Mouse (Mus musculus): ENCODE results near the gene Mbnl1. TPM values are rescaled to one million over a fixed set of nuclear protein-coding genes. Genes with fewer than 3 reads are reported as not detected.
"Not testable (repeated sequence)": the region's sequence is repeated elsewhere in the genome, so short reads cannot be mapped to it uniquely, and the experiment has no call there.

Gene Mbnl1
- total RNA-seq, 2 experiments from 2014 or later: 504 to 609 TPM

DNA sequence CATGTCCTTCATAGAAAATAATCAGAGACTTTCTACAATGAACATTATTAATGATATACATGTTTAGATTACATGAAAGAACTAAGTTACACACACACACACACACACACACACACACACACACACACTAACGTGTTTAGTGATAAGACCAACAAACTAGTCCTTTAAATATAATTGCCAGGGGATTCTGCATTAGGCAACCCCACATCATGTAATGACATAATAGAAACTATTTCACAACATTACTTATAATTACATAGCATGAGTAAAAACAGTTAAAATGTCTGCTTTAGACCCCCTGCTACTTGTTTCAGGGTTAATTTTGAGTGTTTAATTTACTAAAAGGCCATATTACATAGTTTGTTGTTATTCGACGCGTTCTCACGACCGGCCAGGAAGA, 16.9 kb downstream of the Mbnl1 start:
- no peak for DNase-seq

DNA sequence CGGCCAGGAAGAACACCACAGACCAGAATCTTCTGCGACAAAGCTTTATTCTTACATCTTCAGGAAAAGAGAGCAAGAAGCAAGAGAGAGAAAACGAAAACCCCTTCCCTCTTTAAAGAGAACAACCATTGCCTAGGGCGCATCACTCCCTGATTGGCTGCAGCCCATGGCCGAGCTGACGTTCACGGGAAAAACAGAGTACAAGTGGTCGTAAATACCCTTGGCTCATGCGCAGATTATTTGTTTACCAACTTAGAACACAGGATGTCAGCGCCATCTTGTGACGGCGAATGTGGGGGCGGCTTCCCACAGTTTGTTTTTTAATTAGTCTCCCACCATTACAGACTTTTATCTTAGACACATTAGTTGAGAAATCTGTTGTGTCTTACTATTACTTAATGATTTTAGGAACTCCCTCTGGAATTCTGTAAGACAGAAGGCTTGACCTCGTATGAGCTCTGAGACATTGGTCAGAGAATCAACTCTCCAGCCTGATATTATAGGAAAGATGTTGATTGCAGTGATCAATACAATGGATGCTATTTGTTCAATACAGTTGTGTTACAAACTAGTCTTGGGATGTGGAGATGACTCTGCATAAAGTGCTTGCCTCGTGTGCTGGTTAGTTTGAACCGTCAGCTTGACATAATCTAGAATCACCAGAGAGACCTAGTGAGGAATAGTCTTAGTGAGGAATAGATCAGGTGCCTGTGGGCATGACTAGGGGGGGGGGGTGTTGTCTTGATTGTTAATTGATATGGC, 22.3 kb downstream of the Mbnl1 start:
- not testable (repeated sequence) for DNase-seq

DNA sequence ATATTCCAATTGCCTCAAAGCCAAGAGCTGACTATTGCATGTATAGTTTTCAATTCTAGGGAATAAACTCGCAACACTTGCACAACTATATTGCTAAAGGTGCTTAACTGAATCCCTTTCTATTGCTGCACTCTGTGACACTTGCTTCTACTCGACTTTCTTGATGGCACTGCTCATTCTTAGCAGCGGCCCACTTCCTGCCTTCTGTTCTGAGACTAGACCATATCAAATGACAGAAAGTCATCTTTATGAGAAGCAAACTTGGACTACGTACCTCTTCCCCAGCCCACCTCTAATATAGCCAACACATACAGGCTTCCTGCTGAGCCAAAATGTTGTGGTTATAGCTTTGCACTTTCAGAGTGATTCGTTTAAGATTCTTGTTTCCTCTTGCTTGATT, 23.6 kb downstream of the Mbnl1 start:
- DNase-seq: no peak

DNA sequence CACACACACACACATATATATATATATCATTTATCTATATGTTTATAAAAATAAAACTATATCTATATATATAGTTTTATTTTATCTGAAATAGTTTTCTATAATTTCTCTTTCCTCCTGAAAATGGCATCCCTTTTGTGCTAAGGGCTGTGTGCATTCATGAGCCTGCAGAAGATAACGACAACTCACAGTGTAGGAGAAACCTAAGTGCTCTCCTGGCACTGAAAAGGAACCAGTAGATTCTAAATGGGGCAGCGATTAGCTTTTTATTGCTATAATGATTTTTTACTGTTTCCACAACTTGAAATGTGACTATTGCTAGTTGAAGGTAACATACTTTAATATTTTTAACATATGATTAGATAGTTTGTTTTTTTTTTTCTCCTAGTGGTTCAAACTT, 25.5 kb downstream of the Mbnl1 start:
- no peak for DNase-seq

DNA sequence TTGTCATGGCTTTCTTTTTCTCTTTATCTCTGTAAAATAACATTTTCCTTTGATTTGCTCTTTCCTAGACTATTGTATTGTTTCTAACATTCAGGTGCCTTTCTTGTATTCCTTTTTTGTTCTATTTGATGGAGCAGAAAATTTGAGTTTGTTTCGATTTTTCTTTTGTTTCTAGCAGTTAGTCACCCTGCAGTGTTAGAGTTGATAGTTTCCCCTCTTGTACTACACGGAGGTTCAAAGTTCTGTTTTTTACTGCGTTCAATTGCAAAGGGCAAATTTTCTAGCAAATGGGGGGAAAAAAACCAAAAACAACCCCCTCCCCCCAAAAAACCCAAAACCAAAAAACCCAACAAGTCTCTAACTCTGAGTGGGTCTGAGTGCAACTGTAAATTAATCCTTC, 26.0 kb downstream of the Mbnl1 start:
- DNase-seq: no peak

DNA sequence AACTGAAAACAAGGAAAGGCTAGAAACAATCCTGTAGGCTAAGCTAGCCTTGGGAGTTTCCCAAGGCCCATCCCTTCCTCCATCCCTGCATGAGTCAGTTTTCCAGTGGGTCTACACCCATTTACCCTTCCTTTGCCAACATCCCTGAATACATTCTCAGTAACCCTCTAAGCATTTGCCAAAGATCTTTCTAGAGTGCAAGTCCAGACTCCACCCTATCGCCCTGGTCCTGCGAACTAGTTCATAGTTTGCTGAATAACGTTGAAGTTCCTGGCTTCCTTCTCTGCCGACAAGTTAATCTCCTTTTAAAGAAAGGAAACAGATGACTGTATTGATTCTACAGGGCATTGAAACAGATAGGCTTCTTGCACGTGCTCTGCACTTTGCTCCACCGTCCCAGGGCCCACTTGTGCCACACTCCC, 26.5 kb downstream of the Mbnl1 start:
- DNase-seq: peak; percentile 40 to 48

DNA sequence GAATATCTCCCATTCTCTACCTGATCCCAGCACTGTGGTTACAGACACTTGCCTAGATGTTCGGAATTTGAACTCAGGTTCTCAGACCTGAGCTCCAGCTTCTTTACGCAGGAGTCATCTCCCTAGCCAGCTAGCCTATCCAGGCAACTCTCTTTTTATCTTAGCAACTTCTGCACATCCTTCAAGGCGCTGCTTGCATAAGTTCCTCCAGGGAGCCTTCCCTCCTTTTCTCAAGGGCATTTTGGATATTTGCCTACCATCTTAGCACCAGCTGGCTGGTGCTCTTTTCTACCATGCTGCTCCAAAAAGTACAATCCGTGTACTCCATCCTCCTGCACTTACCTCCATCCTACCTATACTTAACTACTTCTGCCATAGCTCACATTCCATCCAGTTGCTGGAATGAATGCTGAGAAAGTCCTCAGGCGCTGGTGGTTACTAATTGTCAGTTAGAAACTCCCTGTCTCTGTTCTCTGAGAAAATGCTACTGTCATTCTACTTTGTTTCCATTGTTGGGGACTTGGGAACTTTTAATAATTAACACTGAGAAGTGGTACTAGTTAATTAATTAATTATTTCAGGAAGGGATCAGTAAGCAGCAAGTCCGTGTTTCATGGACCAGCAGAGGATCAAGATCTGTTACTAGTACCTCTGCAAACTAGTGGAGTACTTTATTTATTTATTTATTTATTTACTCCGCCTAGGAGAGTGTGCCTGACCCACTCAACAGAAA, 27.3 kb downstream of the Mbnl1 start:
- DNase-seq: peak in 1 of 2 experiments; percentile 12

DNA sequence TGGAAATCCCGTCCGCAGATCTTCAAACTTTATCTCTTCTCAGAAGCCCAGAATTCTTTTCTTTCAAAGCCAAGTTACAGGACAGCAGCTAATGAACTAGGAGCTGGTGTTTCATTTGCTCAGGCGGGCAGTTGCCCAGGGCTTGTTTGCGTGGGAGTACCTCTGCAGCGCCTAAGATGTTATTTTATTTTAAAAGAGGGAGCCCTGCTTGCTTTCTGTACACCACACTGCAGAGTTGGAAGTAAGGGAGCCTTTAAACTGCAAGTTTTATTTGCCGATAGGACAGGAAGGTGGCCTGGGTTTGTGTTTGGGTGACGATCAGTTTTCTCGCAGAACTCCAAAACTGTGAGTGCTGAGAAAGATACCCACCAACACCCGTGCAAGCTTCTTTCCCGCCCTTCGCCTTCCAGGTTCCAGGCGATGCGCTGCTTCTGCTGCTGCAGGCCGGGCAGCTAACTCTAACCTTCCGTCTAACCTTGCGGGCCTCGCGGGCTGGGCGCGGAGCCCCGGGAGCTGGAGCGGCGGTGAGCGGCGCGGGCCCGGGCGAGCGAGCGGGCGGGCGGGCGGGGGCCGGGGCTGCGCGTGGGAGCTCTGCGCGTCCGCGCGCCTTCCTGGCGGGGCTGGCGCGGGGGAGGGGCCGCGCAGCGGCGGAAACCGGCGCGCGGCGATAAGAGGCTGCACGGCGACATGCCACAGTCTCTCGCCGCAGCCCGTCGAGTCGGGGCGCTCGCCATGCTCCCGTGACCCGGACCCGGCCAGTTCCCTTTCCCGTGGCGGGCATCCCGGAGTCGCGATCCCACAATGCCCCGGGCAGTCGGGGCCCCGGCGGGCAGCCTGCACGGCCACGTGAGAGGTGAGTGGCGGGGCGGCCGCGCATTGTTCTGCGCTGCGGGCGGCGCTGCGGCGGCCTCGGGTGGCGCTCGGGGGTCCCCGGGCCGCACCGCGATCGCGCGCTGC, 28.2 kb downstream of the Mbnl1 start:
- peak; percentile 85 to 91 for DNase-seq

DNA sequence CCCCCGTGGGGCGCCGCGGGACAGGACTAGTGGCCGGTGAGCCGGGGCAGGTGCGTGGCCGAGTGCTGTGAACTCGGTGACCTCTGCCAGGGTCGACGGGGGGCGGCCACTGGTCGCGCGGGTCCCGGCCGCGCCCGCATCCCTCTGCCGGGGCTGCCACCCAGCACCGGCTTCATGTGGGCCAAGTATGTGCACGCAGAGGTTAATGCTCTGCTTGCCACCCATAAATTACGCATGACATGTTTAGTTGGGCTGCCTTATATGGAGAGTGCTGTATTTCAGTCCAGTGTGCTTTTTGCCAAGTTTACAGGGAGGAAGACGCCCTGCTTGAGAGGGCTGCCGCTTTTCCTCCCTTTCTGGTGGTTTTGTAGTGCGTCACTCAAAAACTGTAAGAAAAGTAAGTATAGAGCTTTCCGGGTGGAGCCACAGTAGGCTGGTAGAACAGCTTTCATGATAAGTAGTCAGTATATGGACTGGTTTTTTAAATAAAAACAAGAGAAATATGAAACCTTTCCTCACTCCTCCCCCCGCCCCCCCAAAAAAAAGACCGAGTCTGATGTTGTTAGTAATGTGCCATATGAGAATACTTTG, 29.0 kb downstream of the Mbnl1 start:
- DNase-seq: peak; percentile 66 to 73

DNA sequence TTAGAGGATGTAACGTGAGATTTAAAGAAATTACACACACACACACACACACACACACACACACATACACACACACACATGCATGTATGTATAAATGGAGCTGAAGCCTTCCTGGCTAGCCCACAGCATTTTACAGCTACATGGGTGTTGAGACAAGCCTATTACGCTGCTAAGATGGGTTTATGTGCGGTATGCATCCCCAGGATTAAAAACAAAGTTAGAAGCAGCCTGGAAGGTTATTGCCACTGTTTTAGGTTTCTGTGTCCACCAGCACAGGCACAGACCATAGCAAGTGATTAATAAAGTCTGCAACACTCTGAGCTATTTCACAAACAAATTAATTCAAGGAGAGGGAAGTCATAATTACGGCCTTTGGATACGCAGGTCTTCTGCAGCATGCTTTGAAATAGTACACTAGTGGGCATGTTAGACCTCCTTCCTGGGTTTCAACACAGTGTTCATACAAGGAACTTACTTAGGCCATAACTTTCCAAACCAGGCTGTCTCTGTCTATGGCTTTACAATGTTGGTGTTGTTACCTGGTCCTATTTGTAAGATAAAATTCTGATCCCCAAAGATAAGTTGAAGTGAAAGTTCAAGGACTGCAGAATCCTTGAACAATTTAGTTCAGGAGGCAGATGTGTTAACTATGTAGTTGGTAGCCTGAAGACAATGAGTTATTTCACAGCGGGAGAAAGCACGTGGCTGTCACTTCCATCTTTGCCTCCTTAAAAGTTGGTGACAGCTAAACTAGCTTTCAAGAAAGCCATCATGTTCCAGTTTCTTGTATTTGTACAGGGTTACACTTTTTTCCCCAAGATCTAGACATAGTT, 29.7 kb downstream of the Mbnl1 start:
- DNase-seq: no peak

DNA sequence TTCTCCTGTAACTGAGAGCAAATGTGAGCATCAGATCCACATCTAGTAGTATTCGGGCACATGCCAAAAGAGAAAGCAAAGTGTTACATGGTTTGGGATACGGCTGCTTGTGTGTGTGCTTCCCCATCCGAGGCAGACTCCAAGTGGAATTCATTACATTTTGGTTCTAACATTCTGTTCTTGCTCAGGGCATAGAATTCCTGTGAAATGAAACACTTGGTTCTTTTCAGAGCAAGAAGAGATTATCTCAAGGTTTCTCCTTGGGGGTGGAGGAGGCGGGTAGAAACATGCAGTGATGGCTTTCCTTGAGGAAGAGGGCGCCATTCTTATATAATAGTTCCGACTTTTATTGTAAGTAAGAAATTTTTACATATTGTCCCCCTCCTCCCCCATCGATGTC, 30.6 kb downstream of the Mbnl1 start:
- DNase-seq: peak; percentile 19 to 46

DNA sequence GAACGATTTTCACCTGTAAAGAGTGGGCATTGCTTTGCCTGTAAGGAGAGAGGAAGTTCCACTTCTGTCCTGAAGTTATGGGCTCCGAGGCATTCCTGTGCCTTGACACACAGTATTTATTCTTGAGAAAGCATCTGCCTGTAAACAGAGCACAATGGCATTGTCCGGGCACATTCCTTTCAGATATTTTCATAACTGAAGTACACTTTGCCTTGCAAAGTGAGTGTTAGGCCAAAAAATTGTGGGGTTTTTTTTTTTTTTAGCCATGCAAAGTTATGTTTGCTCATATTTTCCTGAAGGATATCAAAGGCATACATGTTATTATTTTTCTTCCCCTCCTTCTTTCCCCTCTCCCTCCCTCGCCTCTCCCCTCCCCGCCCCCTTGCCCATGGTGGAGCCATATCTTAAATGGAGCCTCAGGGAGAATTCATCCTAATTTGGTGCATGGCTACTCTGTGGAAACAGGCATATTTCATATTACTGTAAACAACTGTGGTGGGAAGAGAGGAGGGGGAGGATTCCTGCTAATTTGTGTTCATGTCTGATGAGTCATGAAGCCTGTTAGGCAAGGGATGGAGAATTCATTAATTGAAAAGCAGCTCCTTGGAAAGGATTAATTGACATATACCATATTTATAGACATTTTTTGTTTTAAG, 32.3 kb downstream of the Mbnl1 start:
- DNase-seq: no peak

DNA sequence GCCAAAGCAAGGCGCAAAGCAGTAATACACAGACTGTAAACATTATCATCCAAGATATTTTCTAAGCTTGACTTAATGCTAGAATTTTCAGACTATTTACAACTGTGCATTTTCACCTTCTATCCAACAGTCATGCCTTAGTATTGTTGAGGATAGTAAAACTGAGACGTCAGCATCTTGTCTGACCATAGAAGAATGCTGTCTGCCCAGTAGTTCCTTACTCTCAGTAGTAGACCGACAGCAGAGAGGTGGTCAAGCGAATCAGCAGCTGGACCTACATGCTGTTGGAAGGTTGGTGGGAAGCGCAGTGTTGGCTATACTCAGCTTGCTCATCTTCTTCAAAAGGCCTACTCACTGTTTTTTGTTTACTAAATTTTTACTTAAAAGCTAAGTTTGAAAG, 34.2 kb downstream of the Mbnl1 start:
- no peak for DNase-seq

DNA sequence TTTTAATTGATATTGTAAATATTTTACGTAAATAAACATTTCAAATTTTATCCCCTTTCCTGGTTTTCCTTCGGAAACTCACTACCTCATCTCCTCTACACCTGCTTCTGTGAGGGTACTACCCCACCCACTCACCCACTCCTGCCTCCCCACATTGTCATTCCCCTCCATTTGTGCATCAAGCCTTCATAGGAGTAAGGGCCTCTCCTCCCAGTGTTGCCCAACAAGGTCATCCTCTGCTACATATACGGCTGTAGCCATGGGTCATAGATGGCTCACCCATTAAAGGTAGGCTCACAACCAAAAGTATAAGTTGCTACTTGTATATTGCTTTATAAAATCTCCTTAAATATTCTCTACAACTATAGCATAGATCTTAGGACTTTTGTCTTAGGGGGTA, 34.9 kb downstream of the Mbnl1 start:
- no peak for DNase-seq

DNA sequence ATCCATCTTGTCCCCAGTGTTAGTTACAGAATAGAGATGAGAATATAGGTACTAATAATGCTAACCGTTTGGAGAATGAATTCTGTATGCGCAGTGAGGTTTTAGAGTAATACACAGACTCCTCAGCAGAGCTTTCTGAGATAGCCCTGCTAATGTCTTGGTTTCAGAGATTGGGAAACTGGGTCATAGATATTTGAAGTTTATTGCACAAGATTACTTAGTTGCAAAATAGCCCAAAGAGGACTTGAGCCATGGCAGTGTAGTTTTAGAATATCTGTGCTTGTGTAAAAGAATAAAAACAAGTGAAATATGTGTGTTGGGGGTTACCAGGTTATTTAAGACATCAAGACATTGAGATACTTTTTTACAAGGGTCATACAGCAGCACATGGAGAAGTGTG, 35.3 kb downstream of the Mbnl1 start:
- no peak for DNase-seq

DNA sequence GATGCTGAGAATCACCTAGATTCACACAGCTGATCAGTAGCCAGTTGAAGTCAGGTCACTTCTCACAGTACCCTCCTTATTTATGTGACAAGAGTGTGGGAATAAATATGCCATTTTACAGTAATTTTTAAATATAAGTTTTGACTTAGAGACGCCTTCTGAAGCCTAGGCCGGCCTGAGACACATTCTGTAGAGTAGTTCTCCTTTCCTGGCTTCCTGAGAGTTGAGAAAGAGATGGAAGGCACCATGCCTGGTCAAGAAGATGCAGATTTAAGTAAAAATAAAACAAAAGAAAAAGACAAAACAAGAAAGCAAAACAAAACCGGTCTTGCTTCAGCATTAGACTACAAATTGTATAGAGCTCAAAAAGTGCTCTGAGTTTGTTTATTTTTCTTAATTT, 38.6 kb downstream of the Mbnl1 start:
- no peak for DNase-seq

DNA sequence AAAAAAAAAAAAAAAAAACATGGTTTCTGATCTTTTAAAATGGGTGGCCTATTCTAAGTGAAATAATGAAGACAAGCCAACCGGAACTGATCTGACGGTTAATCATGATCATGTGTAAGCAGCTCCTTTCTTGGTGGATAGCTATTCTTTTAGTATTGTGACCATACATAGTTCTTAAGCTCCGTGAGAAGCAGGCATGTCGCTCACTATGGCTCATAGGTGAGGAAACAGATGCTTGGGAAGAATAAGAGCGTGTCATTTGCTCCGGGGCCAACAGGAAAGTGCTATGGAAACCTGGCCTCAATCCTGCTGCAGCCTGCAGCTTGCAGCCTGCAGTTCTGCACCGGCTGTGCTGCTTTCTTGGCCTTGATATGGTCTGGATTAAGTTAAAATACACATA, 40.7 kb downstream of the Mbnl1 start:
- no peak for DNase-seq

DNA sequence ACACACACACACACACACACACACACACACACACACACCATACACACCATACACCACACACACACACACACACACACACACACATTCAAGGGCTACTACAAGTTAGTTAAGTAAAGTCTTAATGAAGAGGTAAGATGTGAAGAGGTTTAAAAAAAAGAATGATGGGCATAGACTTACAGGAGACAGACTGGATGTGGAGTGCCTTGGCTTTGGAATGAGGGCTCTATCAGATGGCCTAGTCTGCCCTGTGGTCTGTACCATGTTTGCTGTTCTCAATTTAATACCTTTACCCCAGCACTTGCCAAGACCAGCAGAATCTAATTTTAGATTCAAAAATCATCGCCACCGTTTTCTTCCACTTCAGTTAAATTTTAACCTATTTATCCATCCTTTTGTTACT, 41.1 kb downstream of the Mbnl1 start:
- no peak for DNase-seq

DNA sequence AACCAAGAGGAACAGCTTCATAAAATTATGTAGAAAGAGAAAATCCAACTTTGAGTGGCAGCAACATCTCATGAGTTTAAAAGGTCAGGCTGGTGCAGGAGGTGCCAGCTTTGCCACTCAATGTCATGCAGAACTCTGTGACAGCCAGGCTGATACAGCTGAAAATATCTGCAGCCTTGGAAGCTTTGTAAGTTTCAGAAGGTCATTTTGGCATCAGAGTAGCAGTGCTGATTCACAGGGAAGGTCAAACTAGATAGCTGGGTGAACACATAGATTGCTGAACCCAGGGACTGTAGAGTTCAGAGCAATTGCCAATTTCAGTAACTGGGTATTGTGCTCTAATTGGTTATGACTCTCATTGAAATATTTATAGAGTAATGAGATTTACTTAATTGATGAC, 42.8 kb downstream of the Mbnl1 start:
- peak; percentile 70 for DNase-seq

DNA sequence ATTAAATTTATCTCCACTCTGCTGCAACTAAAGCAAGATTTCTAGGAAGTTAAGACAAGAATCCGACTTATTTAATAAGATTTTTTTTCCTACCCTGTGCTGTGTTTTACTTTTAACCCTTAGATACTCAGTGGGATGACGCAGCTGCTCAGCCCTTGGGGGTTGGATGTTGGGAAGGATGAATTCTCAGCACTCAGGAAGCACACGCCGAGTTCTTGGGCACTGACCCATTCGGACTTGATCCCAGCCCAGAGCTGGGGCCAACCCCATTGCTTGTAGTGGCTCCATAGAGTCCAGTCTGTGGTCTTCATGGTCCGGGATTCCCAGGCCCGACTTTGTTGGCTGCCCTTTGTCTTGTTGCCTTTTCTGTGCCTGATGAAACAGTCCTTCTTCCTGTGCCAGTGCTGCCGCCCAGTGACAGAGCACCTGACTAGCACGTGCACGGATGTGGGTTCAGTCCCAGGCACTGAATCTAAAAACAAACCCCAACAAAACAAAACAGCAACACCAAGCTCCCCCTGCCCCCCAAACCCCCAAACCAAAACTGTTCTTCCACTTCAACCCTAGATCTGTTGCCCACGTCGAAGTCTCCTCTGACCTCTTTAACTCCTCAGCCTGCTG, 43.5 kb downstream of the Mbnl1 start:
- peak; percentile 80 to 82 for DNase-seq
